Mouse (Mus musculus) MEL (cell line): ENCODE measurements around the gene Fcgr1.

Source experiments
- CTCF ChIP-seq, 3 experiments: IDR thresholded peaks in 2 of 3; conservative IDR thresholded peaks in 1 of 3; 2 replicates each; pipeline ENCODE4 v1.5.1; 2011 to 2012; ENCODE audit warnings: low read length in 3 of 3, low read depth in 2 of 3, mild to moderate bottlenecking in 2 of 3, improper control_type of control experiment in 1 of 3, inconsistent platforms in 1 of 3, mixed read lengths in 1 of 3, moderate library complexity in 1 of 3; ENCODE audit not compliant: control insufficient read depth in 1 of 3, insufficient read depth in 1 of 3, poor library complexity in 1 of 3, severe bottlenecking in 1 of 3
- POLR2A ChIP-seq, 2 experiments: IDR thresholded peaks; 2 replicates each; pipeline ENCODE4 v1.6.1; 2011 to 2012; ENCODE audit warnings: low read length in 2 of 2, mild to moderate bottlenecking in 2 of 2, control low read depth in 1 of 2, improper control_type of control experiment in 1 of 2, low read depth in 1 of 2, moderate library complexity in 1 of 2; ENCODE audit not compliant: control insufficient read depth in 1 of 2, insufficient read depth in 1 of 2, poor library complexity in 1 of 2
- POLR2AphosphoS2 ChIP-seq: IDR thresholded peaks from 2 replicates; pipeline ENCODE4 v1.6.1; 2011; ENCODE audit warnings: low read length, improper control_type of control experiment
- USF1 ChIP-seq: IDR thresholded peaks from 2 replicates; pipeline ENCODE4 v1.6.1; 2014; ENCODE audit warnings: low read depth, mild to moderate bottlenecking, inconsistent platforms, low read length, improper control_type of control experiment, moderate library complexity
- ZMIZ1 ChIP-seq: IDR thresholded peaks from 2 replicates; pipeline ENCODE4 v1.6.1; 2012; ENCODE audit warnings: low read depth, mild to moderate bottlenecking, inconsistent platforms, low read length, improper control_type of control experiment, moderate library complexity

GRCm38 (mm10) chr3:96236834-96237334, 56.9 kb downstream of the Fcgr1 start:
- TF ChIP-seq POLR2AphosphoS2 (no peak), POLR2A (IDR thresholded peaks at IDR 0.05; ENCODE audit: control insufficient read depth in 1 of 2, insufficient read depth in 1 of 2, low read depth in 1 of 2, low read length in 2 of 2, poor library complexity in 1 of 2) (no peak), ZMIZ1 (no peak), CTCF (IDR thresholded peaks at IDR 0.05 in 2 of 3, conservative IDR thresholded peaks at IDR 0.05 in 1 of 3; ENCODE audit: control insufficient read depth in 1 of 3, insufficient read depth in 1 of 3, low read depth in 2 of 3, low read length in 3 of 3, poor library complexity in 1 of 3, severe bottlenecking in 1 of 3) (no peak), USF1 (no peak)
